ENCODE assay signal across 7 mouse cellular contexts in genomic region chr11:117781199-117781821, GRCm38 (mm10). TPM values are rescaled to one million over a fixed set of nuclear protein-coding genes. Genes with fewer than 3 reads are reported as not detected.
DNase-seq lines count a peak whose midpoint lies in the region; ATAC-seq and TF ChIP-seq lines count a peak whose summit lies in the region.

No protein-coding gene starts in this region.

- peak overlapping the region; percentile 64 for H3K4me3 ChIP-seq in intestine, embryonic 16.5 days (ENCODE audit: low read length)
- H3K4me3 ChIP-seq in liver, postnatal 0 days (ENCODE audit: low read depth, low read length): peak overlapping the region; percentile 82
- H3K4me3 ChIP-seq in neural tube, embryonic 15.5 days (replicated peaks): no peak overlapping the region

- peak overlapping the region; percentile 92 for H3K27ac ChIP-seq in intestine, embryonic 16.5 days (ENCODE audit: low read length)
- H3K27ac ChIP-seq in liver, postnatal 0 days (ENCODE audit: low read depth): peak overlapping the region; percentile 97
- peak overlapping the region; percentile 42 for H3K27ac ChIP-seq in neural tube, embryonic 15.5 days (replicated peaks)

- peak; percentile 76 for DNase-seq in ES-CJ7 (ENCODE audit: low read depth, low spot score)
- peak; percentile 88 for DNase-seq in adrenal gland, postnatal 10 days
- peak; percentile 43 to 58 for DNase-seq in gastrocnemius, postnatal 36 days
- peak; percentile 79 for DNase-seq in liver, postnatal 0 days

- peaks cover 42% of the 10 kb centered on the region for H3K4me1 ChIP-seq in intestine, embryonic 16.5 days (ENCODE audit: control insufficient read depth, insufficient read depth, low read length)
- H3K4me1 ChIP-seq in liver, postnatal 0 days (ENCODE audit: insufficient read depth): peaks cover 30% of the 10 kb centered on the region
- peaks cover 44% of the 10 kb centered on the region for H3K4me1 ChIP-seq in neural tube, embryonic 15.5 days

- TF ChIP-seq EP300 in liver, postnatal 0 days (IDR thresholded peaks at IDR 0.05; ENCODE audit: low read depth): no peak

- peaks cover 3% of the 10 kb centered on the region; the same call in 1 of the 2 replicates for H3K36me3 ChIP-seq in intestine, embryonic 16.5 days (ENCODE audit: control insufficient read depth, insufficient read depth, low read length)
- H3K36me3 ChIP-seq in liver, postnatal 0 days (replicated peaks; ENCODE audit: insufficient read depth, low read length): peaks cover 44% of the 10 kb centered on the region
- H3K36me3 ChIP-seq in neural tube, embryonic 15.5 days: no peaks in the 10 kb centered on the region

- ATAC-seq in intestine, embryonic 16.5 days: no peak
- ATAC-seq in liver, postnatal 0 days: peak; percentile 18
- no peak for ATAC-seq in neural tube, embryonic 15.5 days (ENCODE audit: low FRiP score)
- ATAC-seq in frontal cortex, adult (ENCODE audit: low TSS enrichment): no peak

- no peak for TF ChIP-seq CTCF in liver, postnatal 0 days (IDR thresholded peaks at IDR 0.05; ENCODE audit: low read depth)

- H3K9ac ChIP-seq in intestine, embryonic 16.5 days (ENCODE audit: low read depth, low read length): peak overlapping the region; percentile 77
- H3K9ac ChIP-seq in liver, postnatal 0 days (replicated peaks): peak overlapping the region; percentile 89
- no peak overlapping the region for H3K9ac ChIP-seq in neural tube, embryonic 15.5 days (replicated peaks)

- H3K9me3 ChIP-seq in intestine, embryonic 16.5 days (ENCODE audit: control insufficient read depth, low read length): no peaks in the 10 kb centered on the region
- no peaks in the 10 kb centered on the region for H3K9me3 ChIP-seq in liver, postnatal 0 days (ENCODE audit: low read length)
- H3K9me3 ChIP-seq in neural tube, embryonic 15.5 days (replicated peaks): no peaks in the 10 kb centered on the region

- no peaks in the 10 kb centered on the region for H3K27me3 ChIP-seq in intestine, embryonic 16.5 days (replicated peaks; ENCODE audit: control insufficient read depth, insufficient read depth, low read length)
- no peaks in the 10 kb centered on the region for H3K27me3 ChIP-seq in liver, postnatal 0 days (ENCODE audit: insufficient read depth, low read length)
- H3K27me3 ChIP-seq in neural tube, embryonic 15.5 days (replicated peaks): peaks cover 33% of the 10 kb centered on the region

- H3K4me2 ChIP-seq in intestine, embryonic 16.5 days (ENCODE audit: low read depth, low read length): peak overlapping the region; percentile 91
- peak overlapping the region; percentile 97 for H3K4me2 ChIP-seq in liver, postnatal 0 days (ENCODE audit: low read depth, low read length)
- peak overlapping the region; percentile 59 for H3K4me2 ChIP-seq in neural tube, embryonic 15.5 days

- intact Hi-C loops in gastrocnemius, postnatal 36 days (cut with DNase I): no loop called here

- 23% methylated on average over 18 of the region's 18 CpGs for WGBS in intestine, embryonic 16.5 days
- WGBS in liver, postnatal 0 days (ENCODE audit: insufficient replicate concordance): 9% methylated on average over 18 of the region's 18 CpGs
- WGBS in neural tube, embryonic 15.5 days: 20% methylated on average over 18 of the region's 18 CpGs

RNA-seq across cellular contexts. Expression of gene Tmc8, which starts 0.6 kb away (rescaled TPM):
- 1 to 10 TPM; 4.8 to 8.3 TPM for total RNA-seq in adrenal gland, postnatal 10 days (2021)
- 1 to 10 TPM; 1.2 to 1.7 TPM for total RNA-seq in gastrocnemius, postnatal 36 days (2021)
- 14.5 and 17.4 TPM in 2 replicates for polyA plus RNA-seq in intestine, embryonic 16.5 days (2015; fragmentation: Nextera tagmentation; extraction: Ambion mirVana)
- 6.3 and 6.8 TPM in 2 replicates for polyA plus RNA-seq in liver, postnatal 0 days (2015; fragmentation: Nextera tagmentation; extraction: Ambion mirVana)
- 0.99 and 4.6 TPM in 2 replicates for polyA plus RNA-seq in neural tube, embryonic 15.5 days (2015; fragmentation: Nextera tagmentation; extraction: Ambion mirVana)

RNA-seq across cellular contexts. Expression of gene Tmc6, which starts 0.7 kb away (rescaled TPM):
- total RNA-seq in adrenal gland, postnatal 10 days (2021): 10 to 100 TPM; 35.5 to 53.2 TPM
- total RNA-seq in gastrocnemius, postnatal 36 days (2021): 1 to 10 TPM; 5.8 to 5.9 TPM
- 37.5 and 39.8 TPM in 2 replicates for polyA plus RNA-seq in intestine, embryonic 16.5 days (2015; fragmentation: Nextera tagmentation; extraction: Ambion mirVana)
- polyA plus RNA-seq in liver, postnatal 0 days (2015; fragmentation: Nextera tagmentation; extraction: Ambion mirVana): 19.0 and 20.2 TPM in 2 replicates
- 7.5 and 12.0 TPM in 2 replicates for polyA plus RNA-seq in neural tube, embryonic 15.5 days (2015; fragmentation: Nextera tagmentation; extraction: Ambion mirVana)

RNA-seq across cellular contexts. Expression of gene 6030468B19Rik, which starts 16.1 kb away (rescaled TPM):
- under 1 TPM; 0.42 to 0.45 TPM for total RNA-seq in adrenal gland, postnatal 10 days (2021)
- not detected for total RNA-seq in gastrocnemius, postnatal 36 days (2021)
- 0.81 and 1.6 TPM in 2 replicates for polyA plus RNA-seq in intestine, embryonic 16.5 days (2015; fragmentation: Nextera tagmentation; extraction: Ambion mirVana)
- polyA plus RNA-seq in liver, postnatal 0 days (2015; fragmentation: Nextera tagmentation; extraction: Ambion mirVana): 32.7 and 33.8 TPM in 2 replicates
- polyA plus RNA-seq in neural tube, embryonic 15.5 days (2015; fragmentation: Nextera tagmentation; extraction: Ambion mirVana): 0.23 TPM in 1 of 2 replicates, not detected in the other

RNA-seq across cellular contexts. Expression of gene Gm20708, which starts 28.2 kb away (rescaled TPM):
- total RNA-seq in adrenal gland, postnatal 10 days (2021): under 1 TPM; 0.57 to 0.58 TPM
- under 1 TPM; 0.57 to 0.89 TPM for total RNA-seq in gastrocnemius, postnatal 36 days (2021)
- 0.20 and 0.29 TPM in 2 replicates for polyA plus RNA-seq in intestine, embryonic 16.5 days (2015; fragmentation: Nextera tagmentation; extraction: Ambion mirVana)
- 0.33 and 0.48 TPM in 2 replicates for polyA plus RNA-seq in liver, postnatal 0 days (2015; fragmentation: Nextera tagmentation; extraction: Ambion mirVana)
- 0.95 and 1.7 TPM in 2 replicates for polyA plus RNA-seq in neural tube, embryonic 15.5 days (2015; fragmentation: Nextera tagmentation; extraction: Ambion mirVana)

RNA-seq across cellular contexts. Expression of gene Syngr2, which starts 28.2 kb away (rescaled TPM):
- 10 to 100 TPM; 60.2 to 69.5 TPM for total RNA-seq in adrenal gland, postnatal 10 days (2021)
- 100 to 1,000 TPM; 155 to 161 TPM for total RNA-seq in gastrocnemius, postnatal 36 days (2021)
- 170 and 173 TPM in 2 replicates for polyA plus RNA-seq in intestine, embryonic 16.5 days (2015; fragmentation: Nextera tagmentation; extraction: Ambion mirVana)
- 60.6 and 62.2 TPM in 2 replicates for polyA plus RNA-seq in liver, postnatal 0 days (2015; fragmentation: Nextera tagmentation; extraction: Ambion mirVana)
- polyA plus RNA-seq in neural tube, embryonic 15.5 days (2015; fragmentation: Nextera tagmentation; extraction: Ambion mirVana): 13.7 and 52.4 TPM in 2 replicates

Comparison
In these comparisons a context has a peak if more than half of its experiments do, and no peak if none do; other contexts are left out.
1. H3K27ac ChIP-seq: peak in every context shown above with its lines; median percentile 97 in liver, postnatal 0 days; 92 in intestine, embryonic 16.5 days; 42 in neural tube, embryonic 15.5 days.
2. RNA of gene 6030468B19Rik, which starts 16.1 kb away (polyA plus RNA-seq): 32.7 to 33.8 TPM in liver, postnatal 0 days; 0.81 to 1.6 TPM in intestine, embryonic 16.5 days and 0.23 TPM in neural tube, embryonic 15.5 days; every median in the first group is over 10 times any median in the second.
3. Peak in every context shown above with its lines, with median percentiles within 50 percentile points of each other: DNase-seq and H3K4me2 ChIP-seq.